Mouse (Mus musculus): ENCODE measurements around the gene Cd28.

The Cd28 gene

DNA sequence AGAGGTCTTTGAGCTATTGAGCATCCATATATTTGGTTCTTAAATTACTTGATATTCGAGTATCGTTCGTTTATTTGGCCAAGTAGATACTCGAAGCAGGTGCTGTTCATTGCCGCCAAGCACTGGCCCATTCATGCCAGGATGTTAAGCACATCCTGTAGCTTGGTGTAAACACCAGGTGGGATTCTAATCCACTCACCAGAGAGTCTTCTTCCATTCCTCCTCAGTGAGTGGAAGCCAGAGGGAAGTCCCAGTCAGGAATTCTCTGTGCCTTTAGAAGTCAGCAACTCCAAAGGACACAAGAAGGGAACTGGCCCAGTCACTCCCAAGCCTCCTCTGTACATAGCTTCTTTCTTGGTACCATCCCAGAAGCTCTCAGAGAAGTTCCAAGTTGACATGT, at the start of gene Cd28:
Gene Cd28, plus strand, starts transcription at position 234 of the 400 bp plus-strand sequence.
- no peak for DNase-seq

DNA sequence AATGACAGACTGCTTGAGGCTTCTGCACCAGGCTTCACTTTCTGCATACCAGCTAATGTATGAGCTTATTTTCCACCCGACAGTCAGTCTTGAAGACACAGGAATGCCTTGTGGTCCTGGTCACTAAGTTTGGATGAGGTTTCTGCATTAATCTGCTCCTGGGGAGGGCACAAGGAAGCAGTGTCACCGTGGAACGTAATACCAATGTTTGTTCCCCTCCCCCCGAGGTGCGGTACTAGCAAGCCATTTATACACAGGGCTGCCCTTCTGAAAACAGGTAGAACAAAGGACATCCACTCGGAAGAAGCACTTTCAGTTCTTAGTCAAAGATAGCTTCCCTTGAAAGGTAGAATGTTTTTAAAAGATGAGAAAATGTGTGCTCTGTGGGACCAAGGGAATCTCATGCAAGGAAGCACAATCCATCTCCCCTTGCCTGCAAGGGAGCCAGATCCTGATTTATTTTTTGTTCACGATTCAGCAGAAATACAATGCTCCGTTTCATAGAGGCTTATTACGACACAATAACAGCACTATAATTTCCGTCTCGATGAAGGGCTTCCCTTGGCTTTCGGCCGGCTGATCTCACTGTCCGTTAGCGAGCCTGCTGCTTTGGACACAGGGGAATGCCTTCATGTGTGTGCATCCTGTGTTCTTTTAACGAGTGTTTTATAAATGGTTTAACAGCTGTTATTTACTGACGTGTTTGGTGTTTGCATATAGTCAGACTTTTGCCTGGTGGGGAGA, 48.6 kb upstream of the Cd28 start:
- DNase-seq = peak; percentile 43 to 53

DNA sequence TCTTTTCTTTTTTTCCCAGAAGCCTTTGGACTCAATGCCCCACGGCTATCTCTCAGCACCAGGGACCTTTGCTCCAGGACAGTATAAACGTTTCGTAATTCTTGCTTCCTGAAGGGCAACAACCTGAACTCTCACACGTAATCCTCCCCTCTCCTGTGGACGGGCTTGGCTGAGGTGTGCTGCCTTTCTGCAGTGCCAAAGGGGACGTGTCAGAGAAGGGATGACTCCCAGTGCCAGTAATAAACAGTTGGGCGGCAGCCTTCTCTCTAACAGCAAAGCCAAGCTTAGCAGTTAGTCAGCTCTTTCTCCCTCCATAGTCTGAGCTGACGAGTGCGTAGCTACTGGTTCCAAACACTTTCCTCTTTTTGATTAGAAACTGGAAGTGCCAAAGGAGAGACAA, 47.6 kb upstream of the Cd28 start:
- DNase-seq = peak; percentile 66 to 80

DNA sequence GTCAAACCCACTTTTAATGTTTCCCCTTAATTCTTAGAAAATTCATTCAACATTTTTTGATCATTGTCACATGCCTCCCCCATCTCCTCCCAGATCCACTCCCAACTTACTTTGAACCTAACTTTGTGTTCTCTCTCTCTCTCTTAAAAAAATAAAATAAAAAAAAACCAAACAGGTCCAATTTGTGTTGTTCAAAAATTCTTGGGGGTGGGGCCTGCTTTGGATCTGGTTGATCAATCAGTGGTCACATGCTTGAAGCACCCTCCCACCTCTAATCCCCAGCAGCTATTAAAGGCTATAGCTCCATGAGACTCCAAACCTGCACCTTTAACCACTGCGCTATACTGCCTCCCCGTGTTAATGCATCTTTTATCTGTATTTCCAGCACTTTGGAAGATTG, 46.9 kb upstream of the Cd28 start:
- DNase-seq = no peak

DNA sequence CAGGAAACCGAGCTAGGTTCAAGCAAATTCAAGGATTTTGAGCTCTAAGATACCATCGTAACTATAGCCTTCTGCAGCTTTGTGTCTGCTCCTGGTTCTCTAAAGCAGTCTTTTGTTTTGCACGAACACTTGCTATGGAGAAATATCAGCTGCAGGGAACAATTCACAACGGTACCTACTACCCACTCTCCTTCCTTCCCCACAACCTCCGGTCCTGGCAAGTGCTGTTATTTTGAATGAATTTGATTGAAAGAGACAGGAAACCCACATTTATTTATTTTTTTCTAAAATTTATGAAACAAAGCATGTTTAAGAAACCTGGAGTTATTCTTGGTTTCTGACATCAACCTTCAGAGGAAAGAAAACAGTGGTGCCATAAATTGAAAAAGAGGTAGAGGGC, 46.4 kb upstream of the Cd28 start:
- DNase-seq = no peak

DNA sequence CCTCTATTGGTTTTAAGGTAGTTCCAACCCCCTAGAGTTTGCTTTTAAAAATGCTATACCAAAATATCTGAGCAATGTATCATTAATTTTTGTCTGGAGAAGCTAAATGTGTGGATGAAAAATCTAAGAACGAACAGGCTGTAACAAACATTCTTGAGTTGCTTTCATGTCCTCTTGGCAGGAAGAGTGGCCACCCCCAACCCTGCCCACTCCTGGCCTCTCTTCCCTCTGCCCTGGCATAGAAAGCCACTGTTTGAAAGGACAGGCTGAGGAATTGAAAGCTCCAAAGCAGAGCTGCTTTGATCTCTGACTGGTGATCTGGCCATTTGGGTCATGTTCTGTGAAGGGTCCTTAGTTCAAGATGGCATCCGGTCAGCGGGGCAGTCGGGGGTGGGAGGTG, 32.8 kb upstream of the Cd28 start:
- no peak for DNase-seq

DNA sequence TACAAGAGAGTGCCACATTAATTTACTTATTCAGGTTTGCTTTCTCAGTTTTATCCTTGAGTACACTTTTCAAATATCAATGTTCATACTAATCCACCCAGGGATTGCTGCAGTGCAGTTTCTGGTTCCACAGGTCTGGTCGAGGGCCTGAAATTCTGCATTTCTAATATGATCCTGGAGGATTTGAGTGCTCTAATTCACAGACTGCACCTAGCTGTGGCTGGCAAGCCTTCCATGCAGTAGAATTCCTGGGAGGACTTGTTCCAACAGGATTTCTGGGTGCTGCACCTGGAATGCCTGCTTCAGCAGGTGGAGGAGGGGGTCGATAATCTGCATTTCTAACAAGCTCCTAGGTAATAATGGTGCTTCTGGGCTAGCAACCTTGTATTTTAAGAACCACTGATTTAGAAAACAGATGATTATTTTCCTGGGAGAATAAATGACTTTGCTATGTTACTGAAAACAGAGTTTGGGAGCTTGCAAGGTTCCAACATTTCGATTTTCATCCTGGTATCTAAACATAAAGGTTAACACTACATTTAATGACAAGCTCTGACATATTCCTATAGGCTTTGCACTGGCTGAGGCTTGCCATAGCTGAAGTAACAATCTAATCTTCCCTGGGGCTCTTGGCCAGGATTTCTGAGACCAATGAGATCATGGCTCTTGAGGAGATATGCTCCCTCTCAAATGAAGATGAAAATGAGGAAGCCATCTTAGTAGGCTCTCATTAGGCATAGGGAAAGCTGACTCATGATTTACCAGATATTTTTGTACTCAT, 20.3 kb upstream of the Cd28 start:
- DNase-seq = peak in 1 of 2 experiments; percentile 2

DNA sequence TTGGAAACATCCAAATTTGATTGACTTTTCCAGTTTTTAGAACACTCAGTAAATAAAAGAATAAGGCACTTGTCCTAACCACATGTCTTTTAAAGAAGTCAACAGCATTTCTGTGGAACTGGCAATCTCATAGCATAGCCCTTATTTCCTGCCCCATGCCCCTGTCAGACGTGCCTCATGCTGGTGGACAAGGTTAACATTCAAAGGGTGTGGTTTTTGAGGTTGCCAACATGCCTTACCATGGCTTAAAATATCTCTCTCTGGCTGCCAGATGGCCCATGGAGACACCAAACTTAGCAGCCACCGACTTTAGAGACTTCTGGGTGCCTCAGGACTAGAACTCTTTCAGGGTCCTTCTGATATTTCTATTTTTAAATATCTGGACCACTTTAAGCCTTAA, 14.0 kb upstream of the Cd28 start:
- peak in 1 of 2 experiments; percentile 2 for DNase-seq

DNA sequence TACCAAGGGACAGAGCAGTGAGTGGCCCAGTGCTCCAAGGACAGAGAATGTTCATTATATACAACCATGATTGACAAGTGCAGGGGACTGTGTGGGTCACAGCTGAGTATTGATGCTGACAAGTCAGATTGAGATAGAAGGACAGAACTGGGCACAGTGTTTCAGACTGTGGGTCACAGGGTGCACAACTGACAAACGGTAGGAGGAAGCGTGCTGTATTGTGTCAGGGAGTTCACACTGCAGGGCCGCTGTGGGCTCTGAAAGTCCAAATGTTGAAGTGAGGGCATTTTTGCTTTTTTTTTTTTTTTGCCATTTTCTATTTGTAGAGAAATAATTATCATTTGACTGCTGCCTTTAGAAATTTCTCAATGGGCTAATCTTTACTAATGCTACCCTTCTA, 3.4 kb upstream of the Cd28 start:
- no peak for DNase-seq

DNA sequence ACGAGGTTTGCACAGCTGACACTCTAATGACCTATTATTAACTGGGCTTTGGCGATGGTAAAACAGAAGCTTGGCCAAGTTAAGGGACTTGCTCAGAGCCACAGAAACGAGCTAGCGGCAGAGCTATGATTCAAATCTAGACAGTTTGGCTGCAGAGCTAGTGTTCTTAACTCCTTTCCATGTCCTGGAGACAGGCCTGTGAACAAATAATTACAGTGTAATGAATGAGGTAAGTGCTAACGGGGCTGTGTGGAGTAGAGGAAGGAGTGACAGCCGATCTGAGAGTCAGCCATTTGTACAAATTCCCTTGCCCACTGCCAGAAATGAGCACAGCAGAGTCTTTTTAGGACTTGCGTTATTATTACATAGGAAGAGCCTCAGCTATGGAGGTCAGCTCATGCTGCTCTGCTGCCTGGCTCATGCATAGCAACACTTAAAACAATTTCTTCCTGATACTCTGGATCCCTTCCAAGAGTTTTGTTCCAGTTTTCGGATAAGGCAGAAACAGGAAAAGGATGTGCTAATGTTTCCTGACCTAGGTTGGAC, 876 bp upstream of the Cd28 start:
- peak; percentile 10 to 68 for DNase-seq

DNA sequence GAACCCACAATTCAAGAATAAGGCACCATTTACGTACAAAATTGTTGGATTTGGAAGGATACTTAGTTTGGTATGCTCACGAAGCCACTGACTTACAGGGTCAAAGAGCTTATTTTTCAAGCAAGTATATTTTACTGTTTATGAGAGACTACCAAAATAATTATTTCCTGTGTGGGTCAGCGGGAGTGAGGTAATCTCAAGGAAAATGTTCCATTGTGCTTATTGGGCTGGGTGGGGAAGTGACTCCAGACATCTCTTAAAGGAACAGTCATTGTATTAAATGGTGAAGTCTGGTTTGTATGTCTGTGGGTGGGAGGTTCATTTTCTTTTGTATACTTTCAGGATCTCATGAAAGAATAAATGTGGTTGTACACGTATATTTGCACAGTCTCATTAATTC, 2.0 kb downstream of the Cd28 start:
- DNase-seq = peak; percentile 20 to 63

DNA sequence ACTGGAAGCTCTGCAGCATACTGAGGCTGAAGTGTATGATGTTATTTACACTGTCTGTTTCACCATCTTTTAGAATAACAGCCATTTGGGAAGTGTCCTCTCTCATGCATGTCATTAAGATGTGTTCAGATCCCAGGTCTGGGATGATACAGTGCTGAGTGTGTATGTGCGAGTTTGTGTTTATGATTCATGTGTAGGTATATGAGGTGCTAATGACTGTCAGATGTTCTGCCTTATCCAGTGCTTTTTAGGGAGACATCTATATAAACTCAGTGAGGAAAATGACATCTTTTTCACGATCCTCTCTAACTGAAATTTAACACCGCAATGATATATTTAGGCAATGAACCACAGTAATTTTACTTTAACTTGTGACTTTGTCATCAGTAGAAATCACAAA, 7.0 kb downstream of the Cd28 start:
- DNase-seq = no peak

DNA sequence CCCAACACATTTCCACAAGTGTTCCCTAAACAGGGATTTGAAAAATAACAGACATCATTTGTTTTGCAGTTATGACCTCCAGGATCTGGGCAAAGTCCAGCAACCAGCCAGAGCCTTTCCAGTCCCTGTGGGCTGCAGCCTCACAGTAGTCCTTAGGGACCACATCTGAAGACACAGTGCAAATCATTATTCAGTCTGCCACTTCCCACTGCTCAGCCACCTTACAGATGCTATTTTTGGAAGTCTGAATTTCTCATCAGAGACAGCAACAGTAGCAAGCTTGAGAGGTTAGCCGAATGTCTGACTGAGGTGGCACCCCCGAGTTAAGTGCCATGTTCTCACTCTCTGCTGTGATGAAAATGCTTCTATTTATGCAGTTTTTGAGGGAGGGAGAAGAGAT, 15.3 kb downstream of the Cd28 start:
- peak in 1 of 2 experiments; percentile 36 for DNase-seq

DNA sequence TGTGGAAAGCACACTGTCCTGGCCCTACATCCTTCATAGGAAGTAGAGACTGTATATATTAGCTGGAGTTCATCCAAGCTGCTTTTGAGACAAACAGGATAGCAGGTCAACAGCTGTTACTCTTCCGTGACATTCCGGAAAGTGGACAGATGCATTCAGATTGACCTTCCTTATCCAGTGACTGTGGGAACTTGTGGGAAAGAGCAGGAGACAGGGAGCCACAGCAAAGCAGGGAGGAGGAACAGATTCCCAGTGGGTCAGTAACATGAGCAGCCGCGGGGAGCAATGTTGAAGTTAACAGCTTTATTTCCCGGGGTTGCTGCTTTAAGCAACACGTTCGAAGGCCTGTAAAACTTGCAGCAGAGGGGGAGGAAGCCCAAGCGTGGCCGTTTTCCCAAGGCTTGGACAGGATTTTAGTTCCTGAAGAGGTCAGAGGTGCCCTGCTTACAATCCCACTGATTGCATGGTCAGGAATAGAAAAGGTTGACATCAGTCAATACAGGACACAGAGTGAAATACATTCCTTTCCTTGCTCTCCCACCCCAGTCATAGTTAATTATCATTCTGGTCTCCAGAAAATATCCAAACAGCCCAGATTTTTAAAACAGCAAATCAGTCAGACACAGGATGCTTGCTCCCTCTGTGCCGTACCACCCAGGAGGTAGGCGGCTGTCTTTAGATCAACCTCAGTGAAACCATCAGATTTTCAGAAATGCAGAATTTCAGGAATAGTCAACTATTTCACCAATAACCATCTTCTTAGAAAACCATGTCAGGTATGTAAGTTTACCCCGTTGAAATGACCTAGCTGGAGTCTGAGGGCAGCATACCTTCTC, 18.7 kb downstream of the Cd28 start:
- peak; percentile 34 to 55 for DNase-seq

DNA sequence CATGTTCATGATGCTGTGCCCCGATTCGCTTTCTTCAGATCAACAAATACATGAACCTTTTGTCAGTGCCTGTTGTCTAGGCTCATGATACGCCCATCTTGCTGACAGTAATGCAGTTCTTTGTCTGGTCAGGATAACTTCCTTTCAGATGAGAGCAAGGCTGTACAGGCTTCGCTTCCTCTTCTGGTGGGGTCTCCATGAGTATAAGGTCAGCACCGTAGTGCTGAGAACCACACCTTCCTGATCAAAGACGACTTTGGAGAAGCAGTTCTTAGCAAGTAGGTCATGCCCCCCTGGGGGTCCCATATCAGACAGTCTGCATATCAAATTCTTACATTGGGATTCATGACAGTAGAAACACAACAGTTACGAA, 19.3 kb downstream of the Cd28 start:
- no peak for DNase-seq

DNA sequence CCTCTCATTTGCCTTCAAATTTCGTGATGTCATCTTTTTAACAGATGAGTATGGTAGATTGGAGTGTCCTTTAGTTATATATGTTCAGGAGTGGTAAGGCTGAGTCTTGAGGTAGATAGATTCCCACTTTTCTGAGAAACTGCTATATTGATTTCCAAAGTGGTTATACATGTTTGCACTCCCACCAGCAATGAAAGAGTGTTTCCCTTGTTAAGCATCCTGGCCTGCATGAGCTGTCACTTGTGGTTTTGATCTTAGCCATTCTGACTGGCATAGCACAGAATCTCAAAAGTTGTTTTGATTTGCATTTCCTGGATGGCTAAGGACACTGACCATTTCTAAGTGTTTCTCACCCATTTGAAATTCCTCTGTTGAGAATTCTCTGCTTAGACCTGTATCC, 27.7 kb downstream of the Cd28 start:
- DNase-seq = no peak

DNA sequence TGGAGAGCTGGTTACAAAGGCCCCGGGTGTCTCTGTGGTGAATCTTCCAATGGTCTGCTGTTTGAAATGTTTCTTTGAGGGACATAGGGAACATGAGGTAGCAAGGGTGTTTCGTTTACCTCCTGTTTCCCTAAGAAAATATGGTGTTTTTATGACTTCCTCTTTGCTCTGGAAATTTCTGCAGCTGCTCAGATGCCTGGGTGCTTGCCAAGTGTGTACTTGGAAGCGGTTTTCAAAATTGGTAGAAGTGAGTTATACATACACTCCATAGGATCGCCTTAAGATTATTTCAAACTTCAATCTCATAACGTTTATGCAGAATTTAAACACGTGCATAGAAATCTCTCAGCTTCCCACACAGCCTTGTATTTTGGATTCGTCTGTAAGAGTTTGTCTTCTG, 29.1 kb downstream of the Cd28 start:
- DNase-seq = peak; percentile 35 to 60

DNA sequence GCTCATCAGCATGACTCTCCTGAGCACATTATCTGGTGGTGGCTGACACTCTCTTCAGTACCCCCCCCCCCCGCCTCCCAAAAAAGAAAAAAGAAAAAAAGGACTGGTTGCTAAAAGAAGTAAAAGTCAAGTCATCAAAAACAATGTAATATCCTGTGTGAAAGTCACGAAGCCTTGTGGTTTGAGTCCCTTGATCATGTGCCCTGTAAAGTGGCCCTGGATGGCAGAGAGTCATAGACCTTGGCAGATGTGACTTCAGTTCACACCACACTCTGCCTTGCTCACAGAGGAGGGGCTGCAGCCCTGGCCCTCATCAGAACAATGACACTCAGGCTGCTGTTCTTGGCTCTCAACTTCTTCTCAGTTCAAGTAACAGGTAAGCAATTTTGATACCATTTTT, 29.6 kb downstream of the Cd28 start:
- DNase-seq = no peak

DNA sequence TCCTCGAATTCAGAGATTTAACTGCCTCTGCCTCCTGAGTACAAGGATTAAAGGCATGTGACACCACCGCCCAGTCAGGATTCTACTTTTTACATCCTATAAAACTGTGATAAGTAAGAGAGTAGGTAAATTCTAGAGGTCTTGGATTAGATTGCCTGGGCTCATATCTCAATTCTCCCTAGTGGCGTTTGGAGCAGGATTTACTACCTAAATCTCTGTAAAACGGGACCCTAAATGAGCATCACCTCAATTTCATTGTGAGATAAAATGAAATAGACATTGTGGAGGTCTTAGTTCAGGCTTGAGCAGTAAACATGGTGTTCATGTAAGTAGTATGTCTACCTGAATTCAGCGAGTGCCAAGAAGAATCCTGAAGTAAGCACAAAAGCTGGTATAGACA, 30.3 kb downstream of the Cd28 start:
- DNase-seq = no peak

DNA sequence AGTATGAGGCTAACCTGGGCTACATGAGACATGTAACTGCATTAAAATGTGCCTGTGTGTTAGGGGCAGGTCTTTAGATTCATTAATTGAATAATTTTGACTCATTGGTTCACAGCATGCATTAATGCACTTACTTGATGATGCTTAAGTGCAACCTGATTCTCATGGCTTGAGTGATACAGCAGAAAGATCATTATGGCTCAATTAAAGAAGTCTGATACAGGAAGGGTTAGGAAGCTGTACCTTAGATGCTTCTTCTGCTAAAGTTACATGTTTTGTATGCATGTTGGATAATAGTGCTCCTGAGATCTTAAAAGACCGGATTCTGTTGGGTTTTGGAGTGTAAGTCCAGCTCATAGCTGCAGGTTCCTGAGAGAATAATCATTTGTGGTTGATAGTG, 31.7 kb downstream of the Cd28 start:
- no peak for DNase-seq

DNA sequence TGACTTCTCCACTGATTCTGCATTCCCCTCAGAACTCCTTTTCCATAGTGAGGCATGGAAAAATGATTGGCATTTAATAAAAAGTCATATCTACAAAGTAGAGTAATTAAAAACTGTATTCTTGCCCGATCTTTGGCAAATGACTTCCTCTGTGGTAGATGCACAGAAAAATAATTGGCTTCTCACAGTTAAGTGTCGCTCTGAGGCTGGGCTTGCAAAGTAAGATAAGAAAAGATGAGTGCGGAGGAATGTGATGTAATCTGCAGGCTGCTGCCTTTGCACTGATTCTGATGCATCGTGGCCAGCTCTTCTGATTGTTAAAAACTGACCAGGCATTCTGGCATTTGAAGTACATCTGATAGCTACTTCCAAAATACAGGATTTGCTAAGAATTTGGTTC, 32.3 kb downstream of the Cd28 start:
- DNase-seq = no peak

DNA sequence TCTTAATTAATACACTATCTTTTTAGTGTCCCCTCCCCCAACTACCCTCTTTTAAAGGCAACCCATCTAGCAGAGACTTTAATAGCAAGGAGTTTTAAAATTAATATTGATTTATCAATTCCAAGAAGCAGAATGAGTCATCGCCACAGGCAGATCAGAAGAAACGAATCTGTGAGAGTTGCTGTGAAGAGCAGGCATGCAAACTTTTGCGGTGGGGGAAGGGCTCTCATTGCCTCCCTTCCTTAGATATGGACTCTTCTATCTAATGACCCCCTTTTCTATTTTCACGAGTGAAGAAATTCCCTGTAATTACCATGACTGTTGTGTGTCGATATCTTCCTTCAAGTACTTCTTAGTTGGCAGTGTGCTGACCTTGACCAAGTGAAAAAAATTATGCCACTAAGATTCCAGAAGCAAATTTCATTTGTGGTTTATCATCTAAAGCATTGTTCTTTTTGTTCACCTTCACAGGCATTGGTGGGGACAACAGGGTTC, 32.8 kb downstream of the Cd28 start:
- no peak for DNase-seq

DNA sequence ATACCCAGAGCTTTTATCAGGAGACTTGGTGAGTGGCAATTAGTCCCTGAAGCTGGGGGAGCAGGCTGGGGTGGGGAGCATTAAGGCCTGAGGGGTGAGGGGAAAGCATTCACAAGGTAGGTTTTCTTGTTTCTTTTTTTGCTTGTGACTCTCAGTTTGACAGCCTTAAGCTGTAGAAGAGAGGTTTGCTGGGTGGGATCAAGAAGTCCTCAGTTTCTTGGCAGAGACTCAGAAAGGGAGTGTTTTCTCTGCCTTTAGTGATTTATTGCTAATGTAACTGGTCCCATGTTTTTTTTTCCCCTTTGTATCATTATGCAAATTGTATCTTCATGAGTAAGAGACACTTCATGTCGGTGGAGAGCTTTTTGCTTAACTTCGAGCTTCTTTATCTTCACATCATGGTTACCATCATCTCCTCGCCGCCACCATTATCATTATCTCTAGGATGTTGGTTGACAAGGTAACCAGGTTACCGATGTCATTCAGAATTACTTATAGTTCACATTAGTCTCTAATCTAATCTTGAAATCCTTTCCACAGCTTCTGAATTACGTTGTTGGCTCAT, 33.7 kb downstream of the Cd28 start:
- no peak for DNase-seq

Data from kidney, postnatal 36 days (tissue).